Comparison of ENCODE assay signal across 11 mouse cellular contexts in the genomic region with DNA sequence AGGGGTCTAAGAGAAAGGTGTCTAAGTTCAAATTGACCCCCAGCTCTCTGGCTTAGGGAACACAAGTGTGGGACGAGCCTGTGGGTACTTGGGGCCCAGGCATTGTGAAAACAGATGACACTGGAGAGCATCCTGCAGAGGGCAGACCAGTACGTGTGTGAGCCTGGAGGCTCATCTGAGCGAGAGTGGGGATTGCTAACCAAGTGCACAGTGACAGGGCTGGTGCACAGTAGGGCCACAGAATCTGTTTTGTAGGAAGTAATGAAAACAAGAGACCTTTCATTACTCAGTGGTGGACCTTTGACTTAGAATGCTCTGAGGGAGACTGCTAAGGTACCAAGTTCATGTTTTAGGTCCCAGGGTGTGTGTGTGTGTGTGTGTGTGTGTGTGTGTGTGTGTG. TPM values are rescaled to one million over a fixed set of nuclear protein-coding genes. Genes with fewer than 3 reads are reported as not detected.
DNase-seq lines count a peak whose midpoint lies in the region; ATAC-seq lines count a peak whose summit lies in the region.
"Had no signal": no experiment of that assay in that cellular context is flagged by ENCODE, and none has a peak within 500 bp of the region (broad histone marks: within the 10 kb centered on the region; RNA-seq: fewer than 3 reads in every experiment).

No protein-coding gene starts in this region.

- 56% methylated on average over 3 of the region's 3 CpGs for WGBS in heart, embryonic 10.5 days
- WGBS in hindbrain, embryonic 14.5 days: 41% methylated on average over 3 of the region's 3 CpGs

- H3K4me1 ChIP-seq in heart, embryonic 10.5 days: peaks cover 37% of the 10 kb centered on the region
- peaks cover 8% of the 10 kb centered on the region for H3K4me1 ChIP-seq in hindbrain, embryonic 14.5 days (replicated peaks; ENCODE audit: control insufficient read depth, insufficient read depth, low read length)

- no peak overlapping the region for H3K4me2 ChIP-seq in hindbrain, embryonic 14.5 days (replicated peaks)

- no peaks in the 10 kb centered on the region for H3K9me3 ChIP-seq in heart, embryonic 10.5 days
- no peaks in the 10 kb centered on the region for H3K9me3 ChIP-seq in hindbrain, embryonic 14.5 days (ENCODE audit: control insufficient read depth, low read length)
- H3K9me3 ChIP-seq: embryonic facial prominence, embryonic 12.5 days had no signal

- H3K36me3 ChIP-seq in heart, embryonic 10.5 days: no peaks in the 10 kb centered on the region
- H3K36me3 ChIP-seq in hindbrain, embryonic 14.5 days (replicated peaks; ENCODE audit: control insufficient read depth, insufficient read depth): no peaks in the 10 kb centered on the region
- H3K36me3 ChIP-seq: embryonic facial prominence, embryonic 12.5 days had no signal

- H3K4me3 ChIP-seq in heart, embryonic 10.5 days: no peak overlapping the region
- no peak overlapping the region for H3K4me3 ChIP-seq in hindbrain, embryonic 14.5 days (replicated peaks; ENCODE audit: low read length)

- intact Hi-C loops in left cerebral cortex, postnatal 25 days (cut with DNase I): loop anchor here (1.0 to 10.0 kb wide), 5 partner anchors 122 to 403 kb away; partner anchors contain the start of genes Kat7 and Slc35b1

- peaks cover 51% of the 10 kb centered on the region for H3K27me3 ChIP-seq in heart, embryonic 10.5 days (ENCODE audit: insufficient read depth, poor library complexity, severe bottlenecking)
- H3K27me3 ChIP-seq in hindbrain, embryonic 14.5 days (ENCODE audit: control insufficient read depth, insufficient read depth, low read length): peaks cover 5% of the 10 kb centered on the region

- H3K27ac ChIP-seq in heart, embryonic 10.5 days: 0 out of 2 replicates have a peak overlapping the region, but pooled peaks have one; percentile 38
- peak overlapping the region; percentile 2; the same call in 1 of the 2 replicates for H3K27ac ChIP-seq in hindbrain, embryonic 14.5 days
- H3K27ac ChIP-seq: embryonic facial prominence, embryonic 12.5 days had no signal

- ATAC-seq in hindbrain, embryonic 14.5 days (ENCODE audit: low FRiP score): no peak
- no peak for ATAC-seq in erythroblast, adult 5-6 weeks (replicated peaks; ENCODE audit: low FRiP score, poor library complexity, severe bottlenecking)

- no peak for DNase-seq in heart, embryonic 10.5 days (ENCODE audit: low spot score)
- no peak for DNase-seq in heart, adult 9 months (ENCODE audit: low spot score in 2 of 2)
- DNase-seq in 416B (ENCODE audit: low read depth): peak; percentile 57
- peak; percentile 62 for DNase-seq in ES-CJ7 (ENCODE audit: low read depth, low spot score)
- no peak for DNase-seq in hindbrain, embryonic 14.5 days (ENCODE audit: low spot score)
- no peak for DNase-seq in left cerebral cortex, postnatal 25 days (ENCODE audit: low spot score in 2 of 2)
- no peak for DNase-seq in Muller cell, postnatal 12 days (ENCODE audit: inconsistent ontology term)

- H3K9ac ChIP-seq in hindbrain, embryonic 14.5 days: no peak overlapping the region
- H3K9ac ChIP-seq: embryonic facial prominence, embryonic 12.5 days had no signal

RNA-seq across cellular contexts. Expression of gene Nxph3, which starts 5.6 kb away (rescaled TPM):
- polyA plus RNA-seq in heart, embryonic 10.5 days (2016; fragmentation: Nextera tagmentation; extraction: Ambion mirVana): 0.21 and 0.77 TPM in 2 replicates
- 2.0 and 2.2 TPM in 2 replicates for polyA plus RNA-seq in hindbrain, embryonic 14.5 days (2014; fragmentation: Nextera tagmentation; extraction: Ambion mirVana)
- not detected in 2 replicates for total RNA-seq in erythroblast, adult 5-6 weeks (2015; ENCODE audit: low replicate concordance)
- total RNA-seq in erythroblast, adult 5-6 weeks (2017; ENCODE audit: low replicate concordance): not detected in 2 replicates
- total RNA-seq in left cerebral cortex, postnatal 25 days (2021): 10 to 100 TPM; 20.5 to 35.2 TPM
- total RNA-seq: megakaryocyte progenitor cell, adult 5-6 weeks had no signal
- polyA plus RNA-seq: activated CD4-positive, CD25-positive, alpha-beta regulatory T cell, adult 4 months had no signal

Comparison
In these comparisons a context has a peak if more than half of its experiments do, and no peak if none do; other contexts are left out.
1. DNase-seq: peak in 416B (single experiment) and ES-CJ7 (single experiment); none in heart, embryonic 10.5 days (single experiment), heart, adult 9 months (0 of 2), hindbrain, embryonic 14.5 days (single experiment), left cerebral cortex, postnatal 25 days (0 of 2) and Muller cell, postnatal 12 days (single experiment).
2. RNA of gene Nxph3, which starts 5.6 kb away (total RNA-seq): 20.5 to 35.2 TPM in left cerebral cortex, postnatal 25 days; not detected in erythroblast, adult 5-6 weeks; every median in the first group is over 10 times any median in the second.